Mouse (Mus musculus) stomach, postnatal 0 days (tissue): ENCODE measurements around the gene Ropn1l.

ENCODE experiments used
- CTCF ChIP-seq: IDR thresholded peaks from 2 replicates; pipeline ENCODE4 v1.5.1; 2016; ENCODE audit warnings: antibody characterized with exemption, low read depth, mild to moderate bottlenecking, moderate library complexity
- EP300 ChIP-seq: optimal IDR thresholded peaks from 2 replicates; pipeline ENCODE3; 2016; ENCODE audit warnings: antibody characterized with exemption

GRCm38 (mm10) chr15:31465806-31466205, 12.3 kb upstream of the Ropn1l start:
- TF ChIP-seq EP300 (no peak), CTCF (no peak)
